Mouse (Mus musculus) thymus, postnatal 14 days (tissue): ENCODE data around the gene Tmem131.

ENCODE experiments used
- DNase-seq: peaks from one replicate; pipeline ENCODE4 v3.0.0; 2021

Gene Tmem131

GRCm38 (mm10) chr1:36815166-36815565 lies 128.3 kb downstream of the Tmem131 start:
- no peak for DNase-seq

GRCm38 (mm10) chr1:36814271-36814903 lies 129.1 kb downstream of the Tmem131 start:
- DNase-seq = no peak

GRCm38 (mm10) chr1:36813415-36813814 lies 130.1 kb downstream of the Tmem131 start:
- no peak for DNase-seq

GRCm38 (mm10) chr1:36811806-36812205 lies 131.7 kb downstream of the Tmem131 start:
- no peak for DNase-seq

GRCm38 (mm10) chr1:36807782-36808565 lies 135.5 kb downstream of the Tmem131 start:
- DNase-seq = no peak

GRCm38 (mm10) chr1:36807086-36807485 lies 136.4 kb downstream of the Tmem131 start:
- DNase-seq = no peak

- DNase-seq = no peak
Observed at GRCm38 (mm10) chr1:36806181-36806905, 137.1 kb downstream of the Tmem131 start.

- DNase-seq = no peak
Observed at GRCm38 (mm10) chr1:36804833-36805232, 138.6 kb downstream of the Tmem131 start.

- no peak for DNase-seq
Observed at GRCm38 (mm10) chr1:36804259-36804658, 139.2 kb downstream of the Tmem131 start.

GRCm38 (mm10) chr1:36800379-36801011 lies 143.0 kb downstream of the Tmem131 start:
- no peak for DNase-seq

GRCm38 (mm10) chr1:36797481-36797880 lies 146.0 kb downstream of the Tmem131 start:
- DNase-seq = peak; percentile 72

GRCm38 (mm10) chr1:36796711-36797110 lies 146.8 kb downstream of the Tmem131 start:
- no peak for DNase-seq

GRCm38 (mm10) chr1:36789416-36789815 lies 154.1 kb downstream of the Tmem131 start:
- no peak for DNase-seq

- DNase-seq = no peak
Observed at GRCm38 (mm10) chr1:36786377-36786776, 157.1 kb downstream of the Tmem131 start.

GRCm38 (mm10) chr1:36785238-36785641 lies 158.2 kb downstream of the Tmem131 start:
- peak; percentile 45 for DNase-seq

GRCm38 (mm10) chr1:36784365-36785134 lies 158.9 kb downstream of the Tmem131 start:
- peak; percentile 78 for DNase-seq

- DNase-seq = no peak
Observed at GRCm38 (mm10) chr1:36782476-36782875, 161.0 kb downstream of the Tmem131 start.

GRCm38 (mm10) chr1:36780793-36781192 lies 162.7 kb downstream of the Tmem131 start:
- DNase-seq = no peak

- no peak for DNase-seq
Observed at GRCm38 (mm10) chr1:36772198-36772934, 171.1 kb downstream of the Tmem131 start.

GRCm38 (mm10) chr1:36770998-36771397 lies 172.5 kb downstream of the Tmem131 start:
- no peak for DNase-seq

GRCm38 (mm10) chr1:36769951-36770350 lies 173.5 kb downstream of the Tmem131 start:
- no peak for DNase-seq

GRCm38 (mm10) chr1:36768786-36769185 lies 174.7 kb downstream of the Tmem131 start:
- no peak for DNase-seq
